Mouse (Mus musculus): ENCODE measurements at regions not wholly inside any gene's neighbourhood (a gene's known extent, or its start where the extent isn't known, plus 50 kb on each side); places are given as distances from the start of the nearest gene placed in this dataset.

DNA sequence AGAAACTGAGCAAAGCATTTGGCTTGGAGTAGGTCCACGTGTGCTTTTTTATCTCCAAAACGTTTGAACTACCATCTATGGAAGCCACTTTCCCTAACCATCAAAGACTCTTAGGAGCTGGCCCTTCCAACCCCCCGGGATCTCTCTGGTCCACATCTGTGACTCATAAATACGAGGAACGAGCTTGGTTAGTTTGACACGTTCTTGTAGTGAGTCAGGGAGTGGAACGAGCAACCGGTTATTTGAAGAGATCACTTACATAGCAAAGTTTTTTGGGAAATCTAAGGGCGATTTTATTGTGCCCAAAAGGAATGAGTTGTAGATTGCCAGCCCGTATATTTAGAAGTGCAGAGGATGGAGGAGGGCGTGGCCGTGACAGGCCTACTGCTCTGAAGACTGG lies 155.3 kb downstream of the Gadd45g start:
- TF ChIP-seq CTCF (IDR thresholded peaks at IDR 0.05; ENCODE audit: extremely low read depth, insufficient read depth, insufficient read length, insufficient replicate concordance) (no peak), POLR2A (IDR thresholded peaks at IDR 0.05; ENCODE audit: low read depth, low read length) (no peak)

Measured in spleen, adult 2 months (tissue).